Mouse (Mus musculus) retina, postnatal 1 day (tissue): ENCODE results near the gene Ccdc71.

Experiments used
- DNase-seq: peaks from one replicate; pipeline ENCODE4 v3.0.0-alpha.2; 2012

Ccdc71 gene

DNA sequence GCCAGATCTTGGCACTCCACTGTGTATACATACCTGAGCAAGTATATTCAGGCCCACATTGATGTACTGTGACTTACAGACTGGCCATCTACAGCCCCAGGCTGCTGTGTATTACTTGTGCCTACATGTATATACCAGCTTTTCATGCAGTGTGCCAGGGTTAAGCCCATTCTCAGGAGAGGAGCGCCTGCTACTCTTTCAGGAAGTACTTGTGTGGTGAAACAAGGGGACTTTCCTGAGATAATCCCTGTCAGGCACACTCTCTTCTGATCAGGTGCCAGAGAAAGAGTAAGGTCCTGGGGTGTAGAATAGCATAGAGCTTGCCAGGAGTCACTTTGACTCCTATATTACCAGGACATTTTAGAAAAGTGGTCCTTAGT, 398 bp upstream of the Ccdc71 start:
- DNase-seq = no peak

DNA sequence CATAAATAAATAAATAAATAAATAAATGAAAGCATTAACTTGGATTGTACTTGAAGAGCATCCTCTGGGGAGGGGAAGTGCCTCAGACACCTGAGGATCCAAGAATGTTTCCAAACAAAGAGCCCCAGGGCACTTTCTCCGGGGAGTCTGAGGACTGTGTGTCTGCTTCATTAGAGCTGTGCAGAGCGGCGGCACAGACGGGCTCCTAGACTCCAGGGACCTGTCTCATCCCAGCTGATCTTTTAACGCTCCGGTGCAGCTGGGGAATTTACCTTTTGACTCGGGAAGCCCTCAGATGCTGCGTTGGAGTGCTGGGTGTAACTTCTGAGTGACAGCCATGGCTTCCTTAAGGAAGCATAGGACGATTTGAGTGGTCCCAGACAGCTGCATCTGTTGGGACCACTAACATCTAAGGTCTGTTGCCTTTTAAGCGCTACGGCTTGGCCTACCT, 879 bp downstream of the Ccdc71 start, which contains the start of gene Klhdc8b:
TSS of gene Klhdc8b (minus strand) at position 401 of the 451 bp plus-strand sequence.
- DNase-seq = peak; percentile 38

DNA sequence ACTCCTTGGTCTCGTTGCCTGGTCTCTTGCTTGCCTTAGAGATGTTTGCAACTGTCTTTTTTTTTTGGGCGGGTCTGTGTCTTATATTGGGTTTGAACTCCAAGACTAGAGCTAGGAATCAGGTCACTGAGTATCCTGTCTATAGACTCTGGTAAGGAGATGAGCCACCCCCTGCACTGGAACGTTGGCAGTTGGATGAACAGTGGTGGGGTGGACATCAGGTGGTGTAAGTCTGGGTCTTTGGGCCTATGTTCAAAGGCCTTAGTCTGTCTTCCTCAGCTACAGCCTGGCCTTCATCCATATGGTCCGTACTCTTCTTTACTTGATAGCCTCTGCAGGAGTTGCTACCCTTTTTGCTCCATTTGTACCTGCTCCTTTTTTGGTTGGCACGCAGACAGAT, 1.3 kb downstream of the Ccdc71 start:
- no peak for DNase-seq

DNA sequence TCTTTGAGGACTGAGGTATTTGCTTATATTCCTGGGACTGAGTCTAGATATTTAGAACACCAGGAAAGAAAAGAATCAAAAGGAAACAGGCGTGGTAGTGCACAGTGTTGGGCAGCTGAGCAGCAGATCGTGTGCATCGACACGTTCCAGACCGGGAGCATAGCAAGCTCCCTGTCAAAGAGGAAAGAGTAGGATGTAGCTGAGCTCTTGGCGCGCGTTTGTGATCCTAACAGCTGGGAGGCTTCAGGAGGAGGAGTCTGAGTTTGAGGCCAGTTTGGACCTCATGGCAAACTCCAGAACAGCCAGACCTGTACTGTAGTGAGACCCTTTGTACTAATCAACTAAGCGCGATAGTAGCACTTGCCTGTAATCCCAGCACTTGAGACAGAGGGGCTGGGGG, 1.9 kb downstream of the Ccdc71 start:
- DNase-seq = no peak

DNA sequence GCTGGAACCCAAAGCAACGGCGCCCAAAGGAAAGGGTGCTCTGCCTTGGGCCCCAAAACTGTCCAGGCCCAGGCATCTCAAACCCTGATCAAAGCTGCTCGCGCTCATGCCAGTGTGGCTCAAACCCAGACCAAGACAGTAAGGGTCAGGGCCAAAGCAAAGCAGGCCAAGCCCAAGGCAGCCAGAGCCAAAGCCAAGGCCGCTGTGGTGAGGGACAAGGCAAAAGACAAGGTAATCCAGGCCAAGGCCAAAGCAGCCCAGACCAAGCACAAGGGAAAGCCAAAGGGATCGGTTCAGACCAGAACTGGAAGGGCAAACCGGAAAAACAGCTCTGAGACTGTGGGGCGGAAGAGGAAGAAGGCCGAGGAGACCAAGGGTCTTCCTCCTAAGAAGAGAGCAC, 3.4 kb downstream of the Ccdc71 start:
- no peak for DNase-seq

DNA sequence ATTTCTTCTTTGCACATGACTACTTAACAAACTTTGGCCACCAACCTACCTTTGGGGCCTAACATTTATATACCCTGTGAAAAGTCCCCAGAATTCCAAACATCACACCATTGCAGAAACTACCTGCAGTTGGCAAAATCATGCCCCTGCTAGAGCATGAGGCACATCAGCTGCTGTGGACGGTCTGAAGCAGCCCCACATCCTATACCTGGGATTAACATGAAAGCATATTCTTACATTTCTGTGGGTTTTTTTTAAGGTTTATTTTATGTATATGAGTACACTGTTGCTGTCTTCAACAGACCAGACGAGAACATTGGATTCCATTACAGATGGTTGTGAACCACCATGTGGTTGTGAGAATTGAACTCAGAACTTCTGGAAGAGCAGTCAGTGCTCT, 5.9 kb downstream of the Ccdc71 start:
- DNase-seq = no peak

DNA sequence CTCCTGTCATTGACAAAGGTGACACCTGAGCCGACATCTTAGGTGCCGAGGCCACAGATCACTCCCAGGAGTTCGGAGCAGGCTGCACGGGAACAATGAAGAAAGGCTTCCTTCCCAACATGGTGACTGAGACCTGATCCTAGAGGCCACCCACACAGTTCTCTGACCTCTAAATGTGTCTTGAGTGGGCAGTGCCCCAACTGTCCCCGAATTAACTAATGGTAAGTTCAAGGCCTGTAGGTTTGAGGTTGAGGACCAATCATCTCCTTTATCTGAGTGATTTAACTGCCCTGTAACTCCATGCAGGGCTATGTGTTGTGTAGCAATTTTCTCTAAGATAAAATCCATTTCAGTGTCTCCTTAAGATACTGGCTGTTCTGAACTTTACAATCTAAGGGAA, 9.1 kb downstream of the Ccdc71 start:
- no peak for DNase-seq

DNA sequence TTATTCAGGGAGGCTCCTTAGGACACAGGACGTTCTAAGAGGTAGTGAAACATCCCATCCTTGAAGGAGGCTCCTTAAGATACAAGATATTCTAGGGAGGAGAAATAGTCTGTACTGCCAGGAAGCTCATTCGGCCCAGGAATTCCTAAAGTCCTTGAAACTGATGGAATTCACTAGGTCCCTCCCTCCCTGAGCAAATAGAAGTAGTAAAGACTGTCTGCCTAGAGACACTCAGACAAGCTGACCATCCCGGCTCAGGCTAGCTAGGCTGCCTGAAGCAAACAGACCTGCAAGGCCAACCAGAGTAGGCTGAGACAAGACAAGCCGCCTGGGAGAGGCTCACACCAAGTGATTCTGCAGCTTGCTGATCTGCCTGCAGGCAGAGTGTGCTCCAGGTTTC, 9.5 kb downstream of the Ccdc71 start:
- no peak for DNase-seq

DNA sequence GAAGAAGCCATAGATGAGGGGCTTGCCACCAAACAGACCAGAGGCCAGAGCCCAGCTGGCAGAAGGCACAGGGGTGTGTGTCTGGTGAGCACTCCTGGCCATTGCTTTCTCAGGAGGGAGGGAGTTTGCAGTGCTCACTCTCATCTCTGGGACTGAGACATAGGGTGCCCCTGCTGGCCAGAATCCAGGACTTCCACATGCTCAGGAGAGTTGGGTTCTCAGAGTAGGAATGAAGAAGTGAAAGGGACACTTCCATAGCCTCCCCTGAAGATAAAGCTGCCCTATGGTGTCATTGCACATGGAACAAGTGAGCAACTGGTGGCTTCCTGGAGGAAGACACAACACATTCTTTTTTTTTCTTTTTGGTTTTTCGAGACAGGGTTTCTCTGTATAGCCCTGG, 14.2 kb downstream of the Ccdc71 start:
- DNase-seq = peak; percentile 16

DNA sequence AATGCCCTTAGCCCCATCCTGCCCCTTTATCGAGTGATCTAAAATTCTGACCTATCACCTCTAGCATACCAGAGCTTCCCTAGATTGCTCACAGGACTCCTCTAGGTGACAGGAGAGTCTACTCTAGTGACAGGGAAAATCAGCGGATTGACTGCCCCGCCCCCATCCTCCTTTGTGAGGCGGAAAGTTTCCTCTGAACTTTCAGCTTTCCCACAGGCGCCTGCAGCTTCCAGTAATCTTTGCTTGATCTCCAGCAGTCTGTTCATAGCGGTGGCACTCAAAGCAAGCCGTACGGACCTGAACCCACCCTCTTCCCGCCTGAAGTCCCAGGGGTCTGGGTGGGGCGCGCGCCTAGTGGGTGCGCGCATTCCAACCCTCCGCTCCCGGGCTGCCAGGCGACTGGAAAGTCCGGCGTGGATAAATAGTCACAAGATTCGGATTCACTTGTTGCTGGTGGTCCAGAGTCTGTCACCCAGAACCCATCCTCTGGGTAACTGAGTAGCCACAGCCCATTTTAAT, 18.4 kb downstream of the Ccdc71 start:
- DNase-seq = peak; percentile 90

DNA sequence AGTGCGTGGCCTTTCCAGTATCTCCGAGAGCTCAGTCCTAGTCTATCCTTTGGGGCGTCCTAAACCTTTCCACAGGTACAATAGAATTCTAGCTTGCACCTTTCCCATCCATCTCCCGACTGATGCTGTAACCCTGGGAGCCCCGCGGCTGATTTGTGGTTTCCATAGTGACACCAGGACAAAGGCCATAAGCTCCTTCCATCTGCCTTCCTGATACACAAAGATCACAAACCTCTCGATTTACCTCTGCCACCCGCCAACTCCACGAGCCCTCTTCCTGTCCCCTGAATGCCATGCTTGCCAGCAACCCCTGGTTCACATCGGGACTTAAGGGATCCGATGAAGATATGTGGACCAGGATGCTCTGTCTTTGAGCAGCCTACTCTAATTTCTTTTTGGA, 18.9 kb downstream of the Ccdc71 start:
- peak; percentile 54 for DNase-seq

DNA sequence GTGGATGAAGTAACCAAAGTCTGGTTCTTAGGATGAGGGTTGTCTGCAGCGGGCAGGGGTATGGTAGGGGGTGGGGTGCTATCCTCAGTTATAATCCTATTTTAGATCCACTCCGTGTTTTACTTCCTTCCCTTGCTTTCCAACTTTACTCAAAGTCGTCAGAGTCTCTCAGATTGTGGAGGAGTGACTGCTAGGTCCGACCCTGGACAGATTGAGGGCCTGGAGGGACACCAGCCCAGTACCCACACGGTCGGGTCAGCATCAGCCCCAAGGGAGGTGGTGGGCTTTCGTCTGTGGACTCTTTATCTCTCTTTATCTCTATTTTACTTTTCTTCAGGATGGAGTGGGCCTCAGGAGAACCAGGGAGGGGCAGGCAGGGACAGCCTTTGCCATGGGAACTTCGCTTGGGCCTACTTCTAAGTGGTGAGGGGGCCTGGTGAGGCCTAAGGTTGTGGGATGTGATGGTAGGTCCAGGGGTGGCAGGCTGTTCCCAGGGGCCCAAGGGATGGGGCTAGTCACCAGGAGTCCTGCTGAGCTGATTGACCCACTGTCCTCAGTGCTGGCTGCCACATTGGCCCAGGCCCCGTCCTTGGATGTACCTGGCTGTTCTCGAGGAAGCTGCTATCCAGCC, 19.5 kb downstream of the Ccdc71 start, which contains the start of gene Lamb2:
TSS of gene Lamb2 (plus strand) at position 16 of the 631 bp plus-strand sequence.
- DNase-seq = peak; percentile 93

DNA sequence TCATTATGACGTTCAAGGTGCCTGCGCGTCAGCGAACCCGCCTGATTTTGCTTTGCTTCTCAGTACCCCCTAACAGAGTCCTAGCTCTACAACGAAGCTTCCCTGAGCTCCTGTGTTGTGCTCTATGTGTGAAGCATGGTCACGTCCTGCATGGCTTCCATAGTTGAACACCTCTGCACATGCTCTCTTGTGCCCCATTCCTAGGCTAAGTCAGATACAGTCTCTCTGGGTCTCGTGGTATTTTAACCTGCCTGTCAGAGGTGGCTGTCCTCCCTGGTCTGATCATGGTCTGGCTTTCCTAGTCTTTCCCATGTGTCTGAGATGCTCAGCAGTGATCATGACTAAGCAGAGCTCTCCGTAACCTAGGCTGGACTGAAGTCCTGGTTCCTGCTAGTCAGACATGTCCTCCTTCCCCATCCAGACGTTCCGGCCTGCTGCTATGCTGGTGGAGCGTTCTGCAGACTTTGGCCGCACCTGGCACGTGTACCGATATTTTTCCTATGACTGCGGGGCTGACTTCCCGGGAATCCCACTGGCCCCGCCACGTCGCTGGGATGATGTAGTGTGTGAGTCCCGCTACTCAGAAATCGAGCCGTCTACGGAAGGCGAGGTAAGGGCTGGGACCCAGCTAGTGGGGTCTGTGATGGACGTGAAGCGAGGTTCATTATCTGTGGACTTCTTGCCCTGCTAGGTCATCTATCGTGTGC, 20.6 kb downstream of the Ccdc71 start:
- DNase-seq = no peak

DNA sequence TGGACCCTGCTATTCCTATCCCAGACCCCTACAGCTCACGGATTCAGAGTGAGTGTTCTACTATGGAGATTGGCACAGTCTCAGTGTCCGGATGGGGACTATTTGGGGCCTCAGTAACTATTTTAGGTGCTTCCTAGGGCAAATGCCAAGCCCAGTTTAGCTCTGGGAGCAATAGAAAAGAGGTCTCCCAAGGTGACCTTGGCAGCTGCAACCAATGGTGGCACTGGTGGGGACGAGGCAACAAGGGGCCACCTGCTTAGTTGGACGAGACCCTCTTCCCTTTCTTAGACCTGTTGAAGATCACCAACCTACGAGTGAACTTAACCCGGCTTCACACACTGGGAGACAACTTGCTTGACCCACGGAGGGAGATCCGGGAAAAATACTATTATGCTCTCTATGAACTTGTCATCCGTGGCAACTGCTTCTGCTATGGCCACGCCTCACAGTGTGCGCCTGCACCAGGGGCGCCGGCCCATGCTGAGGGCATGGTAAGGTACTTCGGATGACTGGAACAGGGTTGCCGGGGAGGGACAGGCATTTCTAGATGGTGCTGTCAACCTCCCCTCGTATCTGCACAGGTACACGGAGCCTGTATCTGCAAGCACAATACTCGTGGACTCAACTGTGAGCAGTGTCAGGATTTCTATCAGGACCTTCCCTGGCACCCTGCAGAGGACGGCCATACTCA, 21.3 kb downstream of the Ccdc71 start:
- no peak for DNase-seq

DNA sequence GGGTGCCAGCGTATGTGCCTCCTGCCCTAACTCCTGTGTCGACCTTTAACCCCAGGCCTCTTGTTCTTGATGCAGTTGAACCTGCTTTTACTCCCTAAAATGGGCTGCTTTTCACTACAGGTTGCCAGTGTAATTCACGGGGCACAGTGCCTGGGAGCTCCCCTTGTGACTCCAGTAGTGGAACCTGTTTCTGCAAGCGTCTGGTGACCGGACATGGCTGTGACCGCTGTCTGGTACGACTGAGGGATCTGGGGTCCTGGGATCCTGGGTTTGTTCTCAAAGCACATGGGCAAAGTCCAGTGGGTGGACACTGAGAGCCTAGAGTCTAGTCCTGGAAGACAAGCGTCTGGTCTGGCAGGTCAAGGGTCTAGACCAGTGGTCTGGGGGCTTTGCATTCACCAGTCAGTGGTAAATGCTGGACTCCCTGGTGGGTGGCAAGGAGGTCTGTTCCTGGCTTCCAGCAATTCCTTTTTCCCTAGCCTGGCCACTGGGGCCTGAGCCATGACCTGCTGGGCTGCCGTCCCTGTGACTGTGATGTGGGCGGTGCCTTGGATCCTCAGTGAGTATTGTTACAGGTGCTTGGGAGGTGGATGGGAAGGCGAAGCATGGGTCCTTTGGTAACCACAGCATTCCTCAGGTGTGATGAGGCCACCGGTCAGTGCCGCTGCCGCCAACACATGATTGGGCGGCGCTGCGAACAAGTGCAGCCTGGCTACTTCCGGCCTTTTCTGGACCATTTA, 22.9 kb downstream of the Ccdc71 start:
- no peak for DNase-seq

DNA sequence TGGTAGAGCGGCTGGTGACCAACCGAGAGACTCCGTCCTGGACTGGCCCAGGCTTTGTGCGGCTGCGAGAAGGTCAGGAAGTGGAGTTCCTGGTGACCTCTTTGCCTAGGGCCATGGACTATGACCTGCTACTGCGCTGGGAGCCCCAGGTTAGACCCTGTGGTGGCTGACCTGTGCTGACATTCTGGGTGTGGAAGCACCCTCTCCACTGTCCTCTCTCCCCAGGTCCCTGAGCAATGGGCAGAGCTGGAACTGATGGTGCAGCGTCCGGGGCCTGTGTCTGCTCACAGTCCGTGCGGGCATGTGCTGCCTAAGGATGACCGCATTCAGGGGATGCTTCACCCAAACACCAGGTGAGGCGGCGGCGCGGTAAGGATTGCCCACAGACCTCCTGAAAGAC, 23.7 kb downstream of the Ccdc71 start:
- DNase-seq = no peak

DNA sequence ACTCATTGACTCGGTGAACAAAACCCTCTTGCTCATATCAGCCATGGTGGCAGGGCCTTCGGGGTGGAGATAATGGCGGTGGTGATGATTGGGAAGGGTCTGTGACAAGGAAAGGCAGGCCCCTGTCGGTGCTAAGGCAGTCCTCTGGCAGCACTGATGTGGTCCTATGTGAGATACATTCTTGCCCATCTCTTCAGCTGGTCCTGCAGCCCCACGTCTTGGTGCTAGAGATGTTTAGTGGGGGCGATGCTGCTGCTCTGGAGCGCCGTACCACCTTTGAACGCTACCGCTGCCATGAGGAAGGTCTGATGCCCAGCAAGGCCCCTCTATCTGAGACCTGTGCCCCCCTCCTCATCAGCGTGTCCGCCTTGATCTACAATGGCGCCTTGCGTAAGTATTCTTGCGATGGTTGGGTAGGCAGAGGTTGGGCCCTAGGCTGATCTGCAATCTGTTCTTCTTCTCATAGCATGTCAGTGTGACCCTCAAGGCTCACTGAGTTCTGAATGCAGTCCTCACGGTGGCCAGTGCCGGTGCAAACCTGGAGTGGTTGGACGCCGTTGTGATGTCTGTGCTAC, 25.1 kb downstream of the Ccdc71 start:
- no peak for DNase-seq

DNA sequence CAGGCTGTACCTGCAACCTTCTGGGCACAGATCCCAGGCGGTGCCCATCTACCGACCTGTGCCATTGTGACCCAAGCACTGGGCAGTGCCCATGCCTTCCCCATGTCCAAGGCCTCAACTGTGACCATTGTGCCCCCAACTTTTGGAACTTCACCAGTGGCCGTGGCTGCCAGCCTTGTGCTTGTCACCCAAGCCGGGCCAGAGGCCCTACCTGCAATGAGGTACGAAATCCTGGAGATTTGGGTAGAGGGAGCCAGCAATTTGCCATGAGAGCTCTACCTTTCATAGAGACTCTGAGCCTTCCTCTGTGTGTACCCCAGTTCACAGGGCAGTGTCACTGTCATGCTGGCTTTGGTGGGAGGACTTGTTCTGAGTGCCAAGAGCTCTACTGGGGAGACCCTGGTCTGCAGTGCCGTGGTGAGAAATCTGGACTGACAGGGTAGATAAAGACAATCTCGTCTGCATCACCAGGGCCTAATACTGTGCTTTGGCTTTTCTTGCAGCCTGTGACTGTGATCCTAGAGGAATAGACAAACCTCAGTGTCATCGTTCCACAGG, 26.7 kb downstream of the Ccdc71 start:
- DNase-seq = no peak

DNA sequence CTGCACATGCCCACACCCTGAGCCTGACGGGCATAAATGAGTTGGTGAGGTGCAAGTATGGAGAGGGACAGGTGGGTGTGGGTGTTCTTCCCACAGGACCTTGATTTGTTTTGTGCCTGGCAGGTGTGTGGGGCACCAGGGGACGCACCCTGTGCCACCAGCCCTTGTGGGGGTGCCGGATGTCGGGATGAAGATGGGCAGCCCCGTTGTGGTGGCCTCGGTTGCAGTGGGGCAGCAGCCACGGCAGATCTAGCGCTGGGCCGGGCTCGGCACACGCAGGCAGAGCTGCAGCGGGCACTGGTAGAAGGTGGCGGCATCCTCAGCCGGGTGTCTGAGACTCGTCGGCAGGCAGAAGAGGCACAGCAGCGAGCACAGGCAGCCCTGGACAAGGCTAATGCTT, 28.1 kb downstream of the Ccdc71 start:
- DNase-seq = no peak

DNA sequence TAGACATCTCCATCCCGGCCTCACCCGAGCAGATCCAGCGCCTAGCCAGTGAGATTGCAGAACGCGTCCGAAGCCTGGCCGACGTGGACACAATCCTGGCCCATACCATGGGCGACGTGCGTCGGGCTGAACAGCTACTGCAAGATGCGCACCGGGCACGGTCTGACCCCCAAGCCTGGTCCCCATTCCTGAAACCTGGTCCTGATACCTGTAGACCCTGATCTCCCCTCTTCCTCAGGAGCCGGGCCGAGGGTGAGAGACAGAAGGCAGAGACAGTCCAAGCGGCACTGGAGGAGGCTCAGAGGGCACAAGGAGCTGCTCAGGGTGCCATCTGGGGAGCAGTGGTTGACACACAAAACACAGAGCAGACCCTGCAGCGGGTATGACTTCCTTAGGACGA, 28.9 kb downstream of the Ccdc71 start:
- no peak for DNase-seq

DNA sequence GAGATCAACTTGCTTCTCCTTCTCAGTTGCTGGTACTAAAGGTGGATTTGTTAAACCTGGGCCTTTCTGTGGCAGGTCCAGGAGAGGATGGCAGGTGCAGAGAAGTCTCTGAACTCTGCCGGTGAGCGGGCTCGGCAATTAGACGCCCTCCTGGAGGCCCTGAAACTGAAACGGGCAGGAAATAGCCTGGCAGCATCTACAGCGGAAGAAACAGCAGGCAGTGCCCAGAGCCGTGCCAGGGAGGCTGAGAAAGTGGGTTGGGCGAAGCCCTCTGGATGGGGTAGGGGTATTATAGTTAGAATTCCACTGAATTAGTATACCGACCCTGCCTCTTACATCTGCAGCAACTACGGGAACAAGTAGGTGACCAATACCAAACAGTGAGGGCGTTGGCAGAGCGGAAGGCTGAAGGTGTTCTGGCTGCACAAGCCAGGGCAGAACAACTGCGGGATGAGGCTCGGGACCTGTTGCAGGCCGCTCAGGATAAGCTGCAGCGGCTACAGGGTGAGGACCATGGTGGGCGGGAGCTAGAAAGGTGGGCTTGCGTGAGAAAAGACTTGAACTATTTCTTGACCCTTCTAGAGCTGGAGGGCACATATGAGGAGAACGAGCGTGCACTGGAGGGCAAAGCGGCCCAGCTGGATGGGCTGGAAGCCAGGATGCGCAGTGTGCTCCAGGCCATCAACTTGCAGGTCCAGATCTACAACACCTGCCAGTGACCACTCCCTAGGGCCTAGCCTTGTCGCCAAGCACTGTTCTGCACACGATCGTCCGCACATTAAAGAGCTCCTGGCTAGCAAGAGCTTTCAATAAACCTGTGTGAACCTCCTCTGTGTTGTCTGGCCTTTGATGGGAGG, 29.6 kb downstream of the Ccdc71 start:
- no peak for DNase-seq
